Mouse (Mus musculus) ES-E14 (cell line): ENCODE data around the gene Nhlrc2.

ENCODE experiments used
- CHD2 ChIP-seq: IDR thresholded peaks from 2 replicates; pipeline ENCODE4 v1.6.1; 2014; ENCODE audit warnings: mild to moderate bottlenecking, low read depth, low read length, inconsistent platforms
- HCFC1 ChIP-seq: IDR thresholded peaks from 2 replicates; pipeline ENCODE4 v1.6.1; 2012; ENCODE audit warnings: low read length, inconsistent platforms, borderline replicate concordance; ENCODE audit not compliant: insufficient read depth
- MAFK ChIP-seq: IDR thresholded peaks from 2 replicates; pipeline ENCODE4 v1.6.1; 2014; ENCODE audit warnings: mild to moderate bottlenecking, low read depth, low read length, inconsistent platforms; ENCODE audit not compliant: insufficient read depth
- ZC3H11A ChIP-seq: IDR thresholded peaks from 2 replicates; pipeline ENCODE4 v1.6.1; 2012; ENCODE audit warnings: low read depth, mild to moderate bottlenecking, inconsistent platforms, low read length, borderline replicate concordance
- ZNF384 ChIP-seq: IDR thresholded peaks from 2 replicates; pipeline ENCODE4 v1.6.1; 2012; ENCODE audit warnings: low read depth, low read length, inconsistent platforms

GRCm38 (mm10) chr19:56570781-56571180, 22.7 kb downstream of the Nhlrc2 start:
- TF ChIP-seq MAFK (no peak), HCFC1 (no peak), ZC3H11A (no peak), CHD2 (no peak), ZNF384 (no peak)
